Mouse (Mus musculus): ENCODE data around the gene AL731706.1. TPM values are rescaled to one million over a fixed set of nuclear protein-coding genes. Genes with fewer than 3 reads are reported as not detected.

The AL731706.1 gene
- 8.6 TPM for polyA plus RNA-seq (2014; fragmentation: Illumina TruSeq; extraction: RNeasy Lipid Tissue Mini Kit (QIAGEN cat#74804); ENCODE audit: low read depth, low replicate concordance)

GRCm38 (mm10) chr2:136891068-136891950, at the start of gene AL731706.1, which contains the start of the genes Slx4ip and Mkks:
TSS of gene AL731706.1 (minus strand) at chr2:136891389.
TSS of gene Slx4ip (plus strand) at chr2:136891218.
TSS of gene Mkks (minus strand) at chr2:136891389.

GRCm38 (mm10) chr2:136885579-136885978, 5.6 kb downstream of the AL731706.1 start, which contains the start of gene AL731706.2:
TSS of gene AL731706.2 (minus strand) at chr2:136885679.

Other genes starting within 250 kb of the AL731706.1 start
- 107 TPM for gene Snap25, start 177.9 kb downstream of the AL731706.1 start, polyA plus RNA-seq (2014; fragmentation: Illumina TruSeq; extraction: RNeasy Lipid Tissue Mini Kit (QIAGEN cat#74804); ENCODE audit: low read depth, low replicate concordance)
- not detected for gene AL731706.2, start 5.7 kb downstream of the AL731706.1 start, polyA plus RNA-seq (2014; fragmentation: Illumina TruSeq; extraction: RNeasy Lipid Tissue Mini Kit (QIAGEN cat#74804); ENCODE audit: low read depth, low replicate concordance)
- 13.6 TPM for gene Slx4ip, start 171 bp downstream of the AL731706.1 start, polyA plus RNA-seq (2014; fragmentation: Illumina TruSeq; extraction: RNeasy Lipid Tissue Mini Kit (QIAGEN cat#74804); ENCODE audit: low read depth, low replicate concordance)
- 119 TPM for gene Mkks, start within 50 bp of the AL731706.1 start, polyA plus RNA-seq (2014; fragmentation: Illumina TruSeq; extraction: RNeasy Lipid Tissue Mini Kit (QIAGEN cat#74804); ENCODE audit: low read depth, low replicate concordance)
- gene Jag1, start 225.3 kb upstream of the AL731706.1 start, polyA plus RNA-seq (2014; fragmentation: Illumina TruSeq; extraction: RNeasy Lipid Tissue Mini Kit (QIAGEN cat#74804); ENCODE audit: low read depth, low replicate concordance), result 8.4 TPM